Mouse (Mus musculus): ENCODE data around the gene Etnk1. TPM values are rescaled to one million over a fixed set of nuclear protein-coding genes. Genes with fewer than 3 reads are reported as not detected.
"Not testable (repeated sequence)": the region's sequence is repeated elsewhere in the genome, so short reads cannot be mapped to it uniquely, and the experiment has no call there.

Gene Etnk1
- polyA plus RNA-seq, 1 experiment from 2014 or later, result 22.5 TPM

DNA sequence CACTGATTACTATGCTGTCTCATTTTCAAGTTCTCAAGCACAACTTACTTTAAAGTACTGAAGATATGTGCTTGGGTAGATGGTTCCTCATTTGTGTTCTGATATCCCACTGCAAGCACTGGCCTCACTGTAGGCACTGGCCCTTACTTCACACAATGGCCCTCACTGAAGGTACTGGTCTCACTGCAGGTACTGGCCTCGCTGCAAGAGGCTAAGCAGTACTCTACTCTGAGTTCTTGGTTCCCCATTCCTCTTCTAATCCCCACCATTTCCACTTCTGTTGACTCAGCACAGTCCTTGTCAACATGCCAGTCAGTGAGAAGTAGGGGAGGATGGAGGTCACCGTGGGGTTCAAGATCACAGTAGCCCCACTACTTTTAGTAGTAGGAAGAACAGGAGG lies 27.6 kb upstream of the Etnk1 start:
- 91% methylated on average over 2 of the region's 2 CpGs for WGBS
- H3K4me3 ChIP-seq, result no peak overlapping the region
- no peaks in the 10 kb centered on the region for H3K27me3 ChIP-seq
- H3K4me2 ChIP-seq, result no peak overlapping the region
- no peaks in the 10 kb centered on the region for H3K36me3 ChIP-seq
- no peak overlapping the region for H3K27ac ChIP-seq
- H3K9me3 ChIP-seq, result no peaks in the 10 kb centered on the region
- no peak overlapping the region for H3K9ac ChIP-seq
- ATAC-seq (ENCODE audit: insufficient number of reproducible peaks, insufficient read depth, low FRiP score, low TSS enrichment, low read depth), result no peak
- peaks cover 7% of the 10 kb centered on the region for H3K4me1 ChIP-seq

DNA sequence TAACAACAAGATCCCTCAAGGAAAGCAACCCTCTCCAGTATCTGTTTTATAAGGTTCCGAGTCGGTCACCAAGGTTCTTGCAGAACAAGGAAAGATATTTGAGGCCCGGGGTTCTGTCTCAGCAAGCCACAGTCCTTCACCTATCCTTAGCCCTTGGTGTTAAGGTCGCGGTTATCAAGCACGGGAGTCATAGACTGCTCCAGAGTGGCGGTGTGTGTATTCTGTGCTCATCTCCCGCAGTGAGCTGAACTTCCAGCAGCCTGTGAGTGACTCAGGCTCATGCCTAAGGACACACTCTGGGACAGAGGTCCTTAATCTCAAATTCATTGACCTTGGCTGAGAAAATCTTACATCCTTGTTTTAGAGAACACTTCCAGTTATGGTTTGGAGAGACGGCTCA lies 26.1 kb upstream of the Etnk1 start:
- ATAC-seq (ENCODE audit: insufficient number of reproducible peaks, insufficient read depth, low FRiP score, low TSS enrichment, low read depth), result no peak
- Histone ChIP-seq H3K9me3 (no peaks in the 10 kb centered on the region), H3K4me2 (no peak overlapping the region), H3K4me3 (no peak overlapping the region), H3K9ac (no peak overlapping the region), H3K4me1 (peaks cover 14% of the 10 kb centered on the region), H3K27me3 (no peaks in the 10 kb centered on the region), H3K36me3 (no peaks in the 10 kb centered on the region), H3K27ac (no peak overlapping the region)
- WGBS, result 91% methylated on average over 9 of the region's 9 CpGs

GRCm38 (mm10) chr6:143141624-143142592 lies 25.1 kb upstream of the Etnk1 start:
- not testable (repeated sequence) for H3K9ac ChIP-seq; H3K9me3 ChIP-seq; H3K36me3 ChIP-seq; H3K27ac ChIP-seq; H3K27me3 ChIP-seq; H3K4me3 ChIP-seq; ATAC-seq (ENCODE audit: insufficient number of reproducible peaks, insufficient read depth, low FRiP score, low TSS enrichment, low read depth); H3K4me2 ChIP-seq
- WGBS, result 73% methylated on average over 10 of the region's 10 CpGs
- H3K4me1 ChIP-seq, result peaks cover 14% of the 10 kb centered on the region

- H3K9me3 ChIP-seq, result no peaks in the 10 kb centered on the region
- H3K4me3 ChIP-seq, result no peak overlapping the region
- no peaks in the 10 kb centered on the region for H3K36me3 ChIP-seq
- 95% methylated on average over 4 of the region's 4 CpGs for WGBS
- H3K4me1 ChIP-seq, result peaks cover 14% of the 10 kb centered on the region
- H3K27me3 ChIP-seq, result no peaks in the 10 kb centered on the region
- H3K4me2 ChIP-seq, result no peak overlapping the region
- no peak overlapping the region for H3K27ac ChIP-seq
- ATAC-seq (ENCODE audit: insufficient number of reproducible peaks, insufficient read depth, low FRiP score, low TSS enrichment, low read depth), result no peak
- H3K9ac ChIP-seq, result no peak overlapping the region
Observed at GRCm38 (mm10) chr6:143142861-143143260, 24.2 kb upstream of the Etnk1 start.

- 83% methylated on average over 9 of the region's 9 CpGs for WGBS
- ATAC-seq (ENCODE audit: insufficient number of reproducible peaks, insufficient read depth, low FRiP score, low TSS enrichment, low read depth), result no peak
- H3K4me3 ChIP-seq, result peak overlapping the region; percentile 35; the same call in 1 of the 2 replicates
- H3K9me3 ChIP-seq, result no peaks in the 10 kb centered on the region
- H3K36me3 ChIP-seq, result no peaks in the 10 kb centered on the region
- H3K27ac ChIP-seq, result no peak overlapping the region
- peaks cover 14% of the 10 kb centered on the region for H3K4me1 ChIP-seq
- H3K9ac ChIP-seq, result peak overlapping the region; percentile 58; the same call in 1 of the 2 replicates
- no peaks in the 10 kb centered on the region for H3K27me3 ChIP-seq
- H3K4me2 ChIP-seq, result peak overlapping the region; percentile 63
Observed at GRCm38 (mm10) chr6:143143321-143143720, 23.7 kb upstream of the Etnk1 start.

DNA sequence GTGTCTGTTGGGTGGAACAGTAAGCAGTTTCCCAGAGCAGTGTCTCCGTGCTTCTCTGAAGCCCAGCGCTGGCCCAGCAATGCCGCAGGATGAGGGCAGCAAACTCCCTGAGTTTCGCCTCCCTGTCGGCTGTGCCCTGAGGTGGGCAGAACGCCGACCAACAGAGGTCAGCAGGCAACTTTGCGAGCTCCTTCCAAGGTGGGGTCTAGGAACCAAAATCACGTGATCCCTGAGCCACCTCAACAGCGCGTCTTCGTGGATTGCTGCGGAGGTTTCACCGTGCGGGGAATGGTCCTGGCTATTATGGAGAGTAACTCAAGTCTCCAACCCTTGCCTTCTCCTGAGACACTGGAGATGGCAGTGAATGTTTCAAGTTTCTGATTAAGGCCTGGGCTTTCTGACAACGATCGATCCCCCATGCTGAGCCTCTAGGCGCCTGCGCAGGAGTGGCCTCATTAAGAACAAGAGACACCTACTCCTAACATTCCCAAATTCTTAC lies 23.2 kb upstream of the Etnk1 start:
- H3K9me3 ChIP-seq, result no peaks in the 10 kb centered on the region
- H3K4me1 ChIP-seq, result peaks cover 14% of the 10 kb centered on the region
- H3K27ac ChIP-seq, result no peak overlapping the region
- H3K27me3 ChIP-seq, result no peaks in the 10 kb centered on the region
- H3K36me3 ChIP-seq, result no peaks in the 10 kb centered on the region
- peak overlapping the region; percentile 35 for H3K4me3 ChIP-seq
- peak overlapping the region; percentile 58 for H3K9ac ChIP-seq
- peak overlapping the region; percentile 63 for H3K4me2 ChIP-seq
- ATAC-seq (ENCODE audit: insufficient number of reproducible peaks, insufficient read depth, low FRiP score, low TSS enrichment, low read depth), result no peak
- 16% methylated on average over 19 of the region's 19 CpGs for WGBS

DNA sequence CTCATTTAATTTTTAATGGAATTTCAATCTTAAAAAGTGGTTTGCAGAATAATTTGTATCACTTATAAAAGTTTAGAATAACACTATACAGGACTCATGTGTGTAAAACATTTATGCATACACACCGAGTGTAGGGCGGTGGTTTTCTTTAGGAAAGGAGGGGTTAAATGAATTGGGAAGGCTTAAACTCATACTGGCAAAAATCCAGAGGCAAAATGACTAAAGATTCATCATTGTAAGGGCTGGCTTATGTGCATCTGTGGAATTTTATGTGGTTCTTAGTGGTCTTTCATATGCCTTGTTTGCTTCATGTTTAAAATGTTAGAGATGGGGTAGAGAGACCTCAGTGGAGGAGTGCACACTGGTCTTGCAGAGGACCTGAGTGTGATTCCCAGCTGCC lies 22.5 kb upstream of the Etnk1 start:
- no peak for ATAC-seq (ENCODE audit: insufficient number of reproducible peaks, insufficient read depth, low FRiP score, low TSS enrichment, low read depth)
- peaks cover 18% of the 10 kb centered on the region for H3K4me1 ChIP-seq
- H3K27me3 ChIP-seq, result no peaks in the 10 kb centered on the region
- no peak overlapping the region for H3K4me3 ChIP-seq
- H3K4me2 ChIP-seq, result no peak overlapping the region
- no peaks in the 10 kb centered on the region for H3K36me3 ChIP-seq
- H3K9me3 ChIP-seq, result no peaks in the 10 kb centered on the region
- 77% methylated on average over 2 of the region's 2 CpGs for WGBS
- no peak overlapping the region for H3K9ac ChIP-seq
- H3K27ac ChIP-seq, result no peak overlapping the region

DNA sequence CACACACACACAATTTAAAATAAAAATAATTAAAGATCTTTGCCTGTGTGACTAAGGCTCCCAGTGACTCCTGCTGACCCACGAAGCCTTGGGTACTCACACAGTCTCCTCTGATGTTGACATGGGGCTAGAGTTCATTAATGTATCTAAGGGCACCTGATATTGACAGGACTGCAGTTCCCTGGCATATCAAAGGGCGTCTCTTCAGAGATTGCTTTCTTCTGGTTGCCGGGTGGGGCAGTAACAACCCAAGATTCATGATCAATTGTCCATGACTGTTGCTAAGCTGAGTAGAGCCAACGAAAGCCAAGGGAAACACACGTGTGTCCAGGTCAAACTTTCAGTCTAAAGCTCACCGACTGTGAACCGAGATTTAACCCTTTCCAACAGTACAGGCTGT lies 22.0 kb upstream of the Etnk1 start:
- Histone ChIP-seq H3K27me3 (no peaks in the 10 kb centered on the region), H3K9me3 (no peaks in the 10 kb centered on the region), H3K9ac (no peak overlapping the region), H3K4me3 (no peak overlapping the region), H3K36me3 (no peaks in the 10 kb centered on the region), H3K4me2 (no peak overlapping the region), H3K27ac (no peak overlapping the region), H3K4me1 (peaks cover 23% of the 10 kb centered on the region)
- 69% methylated on average over 7 of the region's 7 CpGs for WGBS
- ATAC-seq (ENCODE audit: insufficient number of reproducible peaks, insufficient read depth, low FRiP score, low TSS enrichment, low read depth), result no peak

DNA sequence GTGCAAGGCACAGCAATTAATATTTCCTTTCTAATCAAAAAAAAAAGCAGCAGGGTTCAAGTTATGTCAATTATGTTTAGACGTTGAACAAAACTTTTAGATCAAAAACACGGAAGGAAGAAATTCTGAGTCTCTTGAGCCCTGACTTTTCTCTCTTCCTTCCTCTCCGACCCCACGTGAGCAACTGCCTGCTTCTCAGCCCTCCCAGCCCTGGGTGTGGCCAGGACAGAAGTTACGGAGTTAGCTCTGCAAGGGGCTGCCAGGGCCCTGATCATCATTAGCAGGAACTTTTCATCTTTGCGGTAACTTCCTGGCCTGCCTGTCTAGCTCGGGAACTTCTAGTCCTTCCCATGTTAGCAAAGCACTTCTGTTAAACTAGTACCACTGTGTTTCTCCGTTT lies 20.3 kb upstream of the Etnk1 start:
- 41% methylated on average over 8 of the region's 8 CpGs for WGBS

GRCm38 (mm10) chr6:143148868-143149267 lies 18.2 kb upstream of the Etnk1 start:
- Histone ChIP-seq H3K9me3 (no peaks in the 10 kb centered on the region), H3K9ac (no peak overlapping the region), H3K4me1 (peaks cover 39% of the 10 kb centered on the region), H3K4me3 (no peak overlapping the region), H3K36me3 (no peaks in the 10 kb centered on the region), H3K27ac (no peak overlapping the region), H3K27me3 (no peaks in the 10 kb centered on the region), H3K4me2 (no peak overlapping the region)
- no peak for ATAC-seq (ENCODE audit: insufficient number of reproducible peaks, insufficient read depth, low FRiP score, low TSS enrichment, low read depth)

More for the DNA sequence above, 20.3 kb upstream of the Etnk1 start:
- Histone ChIP-seq H3K9me3 (no peaks in the 10 kb centered on the region), H3K4me3 (no peak overlapping the region), H3K9ac (no peak overlapping the region), H3K36me3 (no peaks in the 10 kb centered on the region), H3K27me3 (no peaks in the 10 kb centered on the region), H3K4me2 (no peak overlapping the region), H3K4me1 (peaks cover 26% of the 10 kb centered on the region), H3K27ac (no peak overlapping the region)
- ATAC-seq (ENCODE audit: insufficient number of reproducible peaks, insufficient read depth, low FRiP score, low TSS enrichment, low read depth), result no peak

- no peaks in the 10 kb centered on the region for H3K27me3 ChIP-seq
- no peaks in the 10 kb centered on the region for H3K9me3 ChIP-seq
- no peak overlapping the region for H3K9ac ChIP-seq
- no peak overlapping the region for H3K4me2 ChIP-seq
- H3K27ac ChIP-seq, result no peak overlapping the region
- no peak for ATAC-seq (ENCODE audit: insufficient number of reproducible peaks, insufficient read depth, low FRiP score, low TSS enrichment, low read depth)
- WGBS, result 25% methylated on average over 5 of the region's 5 CpGs
- peaks cover 41% of the 10 kb centered on the region for H3K4me1 ChIP-seq
- no peaks in the 10 kb centered on the region for H3K36me3 ChIP-seq
- H3K4me3 ChIP-seq, result no peak overlapping the region
Observed at GRCm38 (mm10) chr6:143149766-143150291, 17.2 kb upstream of the Etnk1 start.

Measured in embryonic facial prominence, embryonic 13.5 days (tissue).